Mouse (Mus musculus) CD4-positive, CD25-positive, alpha-beta regulatory T cell (primary cell): ENCODE data around the gene Slc16a8. TPM values are rescaled to one million over a fixed set of nuclear protein-coding genes. Genes with fewer than 3 reads are reported as not detected.

Experiments used
- polyA plus RNA-seq: library from polyadenylated mRNA; unstranded; fragments of 100-300 nt; shearing (Covaris generic); gene quantifications from one replicate; pipeline ENCODE4 v1.2.1, GENCODE M21; 2017

The Slc16a8 gene
- polyA plus RNA-seq: not detected

DNA sequence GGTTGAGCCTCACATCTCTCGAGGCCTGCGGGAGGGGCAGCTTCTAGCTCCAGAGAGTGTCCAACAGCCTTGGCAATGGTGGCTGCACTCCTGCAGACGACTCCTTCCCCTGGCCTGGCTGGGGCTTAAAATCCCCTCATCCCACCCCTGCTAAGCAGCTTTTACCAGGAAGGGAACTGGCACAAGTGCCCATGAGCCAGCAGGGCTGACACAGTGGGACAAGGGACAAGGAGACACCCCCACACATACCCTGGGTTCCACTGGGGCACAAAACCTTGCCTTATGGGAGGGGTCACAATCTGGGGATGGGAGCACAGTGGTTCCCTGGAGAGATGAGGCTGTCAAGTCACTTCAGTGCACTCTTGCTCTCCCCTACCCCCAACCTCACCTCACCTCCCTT, at the start of gene Slc16a8:
Gene Slc16a8 (minus strand): TSS at position 101 of the 400 bp plus-strand sequence.

DNA sequence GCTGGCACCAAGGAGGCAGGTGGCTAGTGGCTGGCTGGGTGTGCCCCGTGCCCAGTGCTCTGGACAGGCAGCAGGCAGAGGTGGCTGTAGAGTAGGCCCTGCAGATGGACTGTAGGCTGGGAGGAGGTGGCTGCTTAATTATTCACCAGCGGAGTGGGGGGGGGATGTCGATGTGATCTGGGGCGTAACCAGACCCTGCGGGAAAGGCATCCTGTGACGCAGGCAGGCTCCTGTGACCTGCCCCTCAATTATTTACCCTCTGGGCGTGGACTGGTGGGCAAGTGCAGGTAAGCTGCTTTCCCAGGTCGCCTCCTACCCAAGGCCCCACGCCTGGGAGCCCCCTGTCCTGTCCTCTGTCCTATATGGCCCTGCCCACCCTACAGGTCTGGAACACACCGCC, 30.8 kb upstream of the Slc16a8 start, which contains the start of gene Baiap2l2:
Gene Baiap2l2 (minus strand): TSS at position 139 of the 400 bp plus-strand sequence.

GRCm38 (mm10) chr15:79229058-79229821, 25.3 kb downstream of the Slc16a8 start, which contains the start of the genes Pick1 and Gm49486:
TSS of gene Pick1 (plus strand) at chr15:79229173.
TSS of gene Gm49486 (plus strand) at chr15:79229391.

Other genes with a start within 250 kb of the Slc16a8 start
- 83.9 TPM for gene H1f0, start 226.3 kb downstream of the Slc16a8 start, polyA plus RNA-seq
- 1.2 TPM for gene Galr3, start 212.9 kb downstream of the Slc16a8 start, polyA plus RNA-seq
- 59.7 TPM for gene Ankrd54, start 191.9 kb downstream of the Slc16a8 start, polyA plus RNA-seq
- 155 TPM for gene Eif3l, start 179.6 kb downstream of the Slc16a8 start, polyA plus RNA-seq
- gene Micall1, start 145.9 kb downstream of the Slc16a8 start, polyA plus RNA-seq: 45.8 TPM
- 141 TPM for gene Polr2f, start 113.8 kb downstream of the Slc16a8 start, polyA plus RNA-seq
- gene 1700088E04Rik, start 113.5 kb downstream of the Slc16a8 start, polyA plus RNA-seq: 1.8 TPM
- gene Sox10, start 89.5 kb downstream of the Slc16a8 start, polyA plus RNA-seq: not detected
- gene Pick1, start 25.6 kb downstream of the Slc16a8 start, polyA plus RNA-seq: 35.0 TPM
- not detected for gene Gm49486, start 25.4 kb downstream of the Slc16a8 start, polyA plus RNA-seq
- gene Baiap2l2, start 30.8 kb upstream of the Slc16a8 start, polyA plus RNA-seq: 2.0 TPM
- gene Pla2g6, start 73.6 kb upstream of the Slc16a8 start, polyA plus RNA-seq: 10.1 TPM
- 1.5 TPM for gene Maff, start 91.9 kb upstream of the Slc16a8 start, polyA plus RNA-seq
- gene Tmem184b, start 148.8 kb upstream of the Slc16a8 start, polyA plus RNA-seq: 53.7 TPM
- 23.9 TPM for gene Csnk1e, start 200.8 kb upstream of the Slc16a8 start, polyA plus RNA-seq